Mouse (Mus musculus) neural tube, embryonic 14.5 days (tissue): ENCODE measurements around the gene Smyd3. TPM values are rescaled to one million over a fixed set of nuclear protein-coding genes. Genes with fewer than 3 reads are reported as not detected.

ENCODE experiments used
- ATAC-seq: fragments of 200-750 bp; cut with Nextera tagmentation; 2 replicates; pipeline ENCODE4 v1.8.0; 2017; ENCODE audit warnings: low read depth, mild to moderate bottlenecking, moderate TSS enrichment, moderate library complexity
- H3K27ac ChIP-seq: fragments of 300-500 bp; sonication (generic); 2 replicates; pipeline ENCODE4 v1.5.1; 2014; ENCODE audit warnings: low read depth, mild to moderate bottlenecking, control low read depth, low read length, moderate library complexity, mixed read lengths
- H3K27me3 ChIP-seq: fragments of 300-500 bp; sonication (generic); 2 replicates; pipeline ENCODE4 v1.6.1; 2014; ENCODE audit warnings: low read length; ENCODE audit not compliant: control insufficient read depth, insufficient read depth
- H3K36me3 ChIP-seq: fragments of 300-500 bp; sonication (generic); 2 replicates; pipeline ENCODE4 v1.6.1; 2014; ENCODE audit warnings: low read length, mixed read lengths; ENCODE audit not compliant: control insufficient read depth, insufficient read depth
- H3K4me1 ChIP-seq: fragments of 300-500 bp; sonication (generic); 2 replicates; pipeline ENCODE4 v1.6.1; 2014; ENCODE audit warnings: low read length; ENCODE audit not compliant: control insufficient read depth, insufficient read depth
- H3K4me2 ChIP-seq: fragments of 300-500 bp; sonication (generic); 2 replicates; pipeline ENCODE4 v1.6.1; 2014; ENCODE audit warnings: mild to moderate bottlenecking, low read depth, low read length, control low read depth
- H3K4me3 ChIP-seq: fragments of 300-500 bp; sonication (generic); 2 replicates; pipeline ENCODE4 v1.5.1; 2014; ENCODE audit warnings: low read depth, low read length, control low read depth, mixed read lengths
- H3K9ac ChIP-seq: fragments of 300-500 bp; sonication (generic); replicated peaks from 2 replicates; pipeline ENCODE4 v1.6.1; 2014; ENCODE audit warnings: low read depth, mild to moderate bottlenecking, control low read depth, low read length, mixed read lengths
- H3K9me3 ChIP-seq: fragments of 300-500 bp; sonication (generic); 2 replicates; pipeline ENCODE4 v1.6.1; 2016; ENCODE audit warnings: low read length; ENCODE audit not compliant: control insufficient read depth
- WGBS: fragments of 180-500 bp; shearing (Covaris S2); extraction: QIAGEN DNeasy Blood & Tissue Kit; methylation state at CpG from one replicate; pipeline ENCODE4 v1.1.7; 2014; 5-methylcytosine and 5-hydroxymethylcytosine counted together
- polyA plus RNA-seq: library from polyadenylated mRNA; unstranded; fragments of >200 nt; fragmentation: Nextera tagmentation; extraction: Ambion mirVana; gene quantifications from 2 replicates; pipeline ENCODE4 v1.2.1, GENCODE M21; 2014

Smyd3 gene
- polyA plus RNA-seq, 1 experiment from 2014 or later = 25.6 TPM

DNA sequence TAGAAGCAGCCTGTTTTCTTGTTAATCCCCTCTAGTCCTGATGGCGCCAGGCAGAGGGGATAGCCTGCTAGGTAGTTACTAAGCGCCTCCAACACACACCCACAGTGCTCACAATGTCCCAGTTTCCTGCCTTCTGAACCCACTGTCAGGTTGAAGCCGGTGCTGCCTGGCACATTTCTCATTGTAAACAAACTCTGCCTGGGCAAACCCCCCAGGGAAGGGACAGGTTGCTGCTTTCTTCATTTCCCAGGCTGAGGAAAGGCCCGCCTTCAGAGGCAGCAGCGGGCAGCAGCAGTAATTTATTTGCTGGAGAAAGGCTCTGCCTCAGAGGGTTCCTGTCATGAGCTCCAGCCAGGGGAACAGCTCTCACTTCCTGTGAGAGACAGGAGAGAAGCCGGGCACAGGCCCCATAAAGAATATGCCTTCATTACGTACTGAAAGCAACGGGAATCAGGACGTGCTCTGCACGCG, 256.3 kb downstream of the Smyd3 start:
- peaks cover 9% of the 10 kb centered on the region for H3K4me1 ChIP-seq
- WGBS = 22% methylated on average over 11 of the region's 11 CpGs
- H3K9ac ChIP-seq = peak overlapping the region; percentile 34; the same call in 1 of the 2 replicates

DNA sequence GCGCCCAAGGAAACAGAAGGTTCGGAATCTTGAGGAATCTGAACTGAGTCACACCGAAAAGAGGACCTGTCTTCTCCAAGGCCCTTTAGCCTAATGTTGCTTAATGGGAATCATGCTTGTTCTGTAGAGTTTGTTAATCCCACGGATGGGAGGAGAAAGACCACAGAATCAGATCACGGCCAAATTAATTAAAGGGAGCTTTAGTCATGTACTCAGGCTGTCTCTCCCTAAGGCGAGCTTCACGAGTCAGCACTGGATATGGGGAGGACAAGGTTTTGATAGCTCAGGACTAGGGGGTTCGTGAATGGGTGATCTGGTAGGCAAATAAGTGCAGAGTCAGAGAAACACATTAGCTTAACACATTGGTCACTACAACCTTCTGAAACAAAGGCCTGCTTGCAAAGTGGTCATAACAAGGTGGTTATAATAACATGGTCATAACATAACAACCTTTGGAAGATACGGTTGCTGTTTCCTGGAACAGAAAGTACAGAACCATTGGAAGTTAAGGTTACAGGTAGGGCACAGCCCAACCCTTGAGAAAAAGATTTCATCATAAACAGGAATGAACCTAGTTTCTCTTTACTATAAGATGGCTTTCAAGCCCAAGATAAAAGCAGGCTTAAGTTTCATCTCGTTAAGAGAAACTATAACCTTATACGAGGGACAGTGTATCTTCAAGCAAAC, 261.9 kb downstream of the Smyd3 start:
- no peak overlapping the region for H3K27ac ChIP-seq
- no peak overlapping the region for H3K9ac ChIP-seq
- no peaks in the 10 kb centered on the region for H3K9me3 ChIP-seq
- no peak overlapping the region for H3K4me2 ChIP-seq
- WGBS = 92% methylated on average over 11 of the region's 11 CpGs
- no peak for ATAC-seq
- no peaks in the 10 kb centered on the region for H3K36me3 ChIP-seq
- no peak overlapping the region for H3K4me3 ChIP-seq
- no peaks in the 10 kb centered on the region for H3K4me1 ChIP-seq
- H3K27me3 ChIP-seq = no peaks in the 10 kb centered on the region

More for the DNA sequence above, 256.3 kb downstream of the Smyd3 start:
- no peaks in the 10 kb centered on the region for H3K36me3 ChIP-seq
- no peaks in the 10 kb centered on the region for H3K27me3 ChIP-seq
- H3K4me3 ChIP-seq = no peak overlapping the region
- no peak overlapping the region for H3K4me2 ChIP-seq
- peak; percentile 50; the same call in 1 of the 2 replicates for ATAC-seq
- H3K9me3 ChIP-seq = no peaks in the 10 kb centered on the region
- H3K27ac ChIP-seq = peak overlapping the region; percentile 80

DNA sequence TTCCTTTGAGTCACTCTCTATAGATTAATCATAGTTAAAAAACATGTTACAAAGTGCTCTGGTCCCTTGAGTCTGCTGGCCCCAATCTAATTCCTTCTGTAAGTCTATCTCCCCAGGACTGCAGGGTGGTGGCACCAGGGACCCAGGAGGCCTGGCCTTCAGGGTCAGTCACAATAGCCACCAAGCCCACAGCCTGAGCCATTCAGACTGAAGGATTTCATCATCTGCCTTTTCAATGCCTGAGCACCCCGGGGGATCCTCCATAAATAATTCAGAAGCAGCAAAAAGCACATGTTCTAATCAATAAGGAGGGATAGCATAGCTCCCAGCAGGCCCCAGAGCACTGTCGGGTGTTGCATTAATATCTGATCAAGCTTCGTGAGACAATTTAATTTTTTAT, 263.3 kb downstream of the Smyd3 start:
- Histone ChIP-seq H3K9ac (no peak overlapping the region), H3K27ac (no peak overlapping the region), H3K27me3 (no peaks in the 10 kb centered on the region), H3K4me1 (no peaks in the 10 kb centered on the region), H3K9me3 (no peaks in the 10 kb centered on the region), H3K36me3 (no peaks in the 10 kb centered on the region), H3K4me2 (no peak overlapping the region), H3K4me3 (no peak overlapping the region)
- 17% methylated on average over 3 of the region's 3 CpGs for WGBS
- ATAC-seq = no peak

DNA sequence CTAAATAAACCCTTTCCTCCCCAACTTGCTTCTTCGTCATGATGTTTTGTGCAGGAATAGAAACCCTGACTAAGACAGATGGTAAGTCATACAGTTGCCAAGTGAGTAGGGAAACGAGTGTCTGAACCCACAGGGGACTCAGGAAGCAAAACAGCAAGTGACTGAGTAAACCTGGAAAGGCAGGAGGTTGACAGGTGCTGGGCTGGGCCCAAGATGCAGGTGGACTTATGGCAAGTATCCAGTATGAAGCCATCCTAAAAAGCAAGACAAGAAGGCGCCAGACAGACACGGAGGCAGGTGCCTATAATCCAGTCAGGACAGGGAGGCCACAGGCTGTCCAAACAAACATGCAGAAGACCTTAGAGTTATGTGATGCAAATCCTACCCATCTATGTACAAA, 265.2 kb downstream of the Smyd3 start:
- 66% methylated on average over 4 of the region's 4 CpGs for WGBS
- Histone ChIP-seq H3K4me1 (no peaks in the 10 kb centered on the region), H3K27me3 (no peaks in the 10 kb centered on the region), H3K36me3 (no peaks in the 10 kb centered on the region), H3K4me3 (no peak overlapping the region), H3K9me3 (no peaks in the 10 kb centered on the region), H3K4me2 (no peak overlapping the region), H3K9ac (no peak overlapping the region), H3K27ac (no peak overlapping the region)
- no peak for ATAC-seq

DNA sequence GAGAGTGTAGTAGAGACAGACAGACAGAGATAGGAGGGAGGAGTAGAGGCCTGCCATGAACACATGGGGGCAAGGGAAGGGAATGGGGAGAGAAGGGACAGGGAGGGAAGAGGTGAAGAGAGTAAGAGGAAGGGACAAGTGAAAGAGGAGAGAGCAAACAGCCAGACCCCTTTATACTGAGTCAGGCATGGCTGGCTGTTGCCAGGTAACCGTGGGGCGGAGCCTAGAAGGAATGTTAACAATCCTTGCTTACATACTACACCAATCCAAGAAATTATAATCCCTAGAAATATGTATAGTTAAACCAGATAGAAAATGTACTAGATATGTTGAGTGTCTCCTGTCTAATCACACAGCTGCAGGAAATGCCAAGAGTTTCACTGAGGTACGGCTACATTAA, 267.5 kb downstream of the Smyd3 start:
- no peak for ATAC-seq
- WGBS = 80% methylated on average over 3 of the region's 3 CpGs

DNA sequence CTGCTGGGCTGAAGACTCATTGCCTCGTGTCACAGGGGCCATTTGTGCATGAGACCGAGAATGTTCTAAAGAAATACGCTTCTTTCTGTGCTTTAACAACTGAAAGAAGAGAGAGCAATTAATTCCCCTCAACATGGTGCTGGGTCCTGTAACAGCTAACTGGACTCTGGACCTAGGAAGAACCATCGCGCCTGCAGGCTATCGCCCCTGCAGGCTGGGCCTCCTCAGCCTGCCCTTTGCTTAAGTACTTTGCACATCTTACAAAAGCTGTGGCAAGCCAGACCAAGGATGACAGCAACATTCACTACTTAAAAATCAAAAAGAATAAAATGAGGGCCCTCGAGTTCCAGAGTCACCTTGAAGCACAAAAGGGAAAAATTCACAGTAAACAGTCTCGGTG, 274.3 kb downstream of the Smyd3 start:
- H3K4me3 ChIP-seq = no peak overlapping the region
- H3K9me3 ChIP-seq = no peaks in the 10 kb centered on the region
- ATAC-seq = no peak
- no peak overlapping the region for H3K9ac ChIP-seq
- H3K27ac ChIP-seq = no peak overlapping the region
- 76% methylated on average over 8 of the region's 8 CpGs for WGBS
- no peaks in the 10 kb centered on the region for H3K27me3 ChIP-seq
- H3K4me1 ChIP-seq = no peaks in the 10 kb centered on the region
- no peaks in the 10 kb centered on the region for H3K36me3 ChIP-seq
- no peak overlapping the region for H3K4me2 ChIP-seq

More for the DNA sequence above, 267.5 kb downstream of the Smyd3 start:
- H3K4me3 ChIP-seq = no peak overlapping the region
- H3K4me2 ChIP-seq = no peak overlapping the region
- H3K9ac ChIP-seq = no peak overlapping the region
- H3K36me3 ChIP-seq = no peaks in the 10 kb centered on the region
- H3K27ac ChIP-seq = no peak overlapping the region
- H3K4me1 ChIP-seq = no peaks in the 10 kb centered on the region
- H3K27me3 ChIP-seq = no peaks in the 10 kb centered on the region
- H3K9me3 ChIP-seq = no peaks in the 10 kb centered on the region

DNA sequence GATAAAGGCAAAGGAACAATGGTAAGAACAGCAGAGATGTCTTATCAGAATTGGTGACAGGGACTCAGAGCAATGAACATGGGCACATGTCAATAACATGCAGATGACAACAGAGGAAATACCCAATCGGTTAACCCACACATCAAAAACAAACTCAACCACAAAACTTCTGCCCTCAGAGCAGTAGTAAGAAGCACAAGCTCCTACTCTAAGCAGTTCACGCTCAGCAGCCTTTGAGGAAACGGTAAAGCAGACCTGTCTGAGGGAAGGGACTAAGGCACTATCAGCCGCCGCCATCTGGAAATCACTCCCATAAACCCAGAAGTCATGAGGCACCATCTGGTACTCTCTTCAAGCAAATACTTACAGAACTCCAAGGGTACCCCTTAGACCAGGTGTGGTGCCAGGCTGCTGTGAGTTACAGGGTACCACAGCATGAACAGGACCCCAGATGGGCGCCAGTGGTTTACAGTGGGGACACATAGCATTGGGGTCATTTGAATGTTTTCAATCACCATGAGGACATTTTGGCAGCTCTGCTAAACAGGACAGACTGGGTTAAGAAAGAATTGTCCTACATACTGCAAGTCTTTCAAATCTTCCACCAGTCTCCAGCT, 277.1 kb downstream of the Smyd3 start:
- no peaks in the 10 kb centered on the region for H3K9me3 ChIP-seq

DNA sequence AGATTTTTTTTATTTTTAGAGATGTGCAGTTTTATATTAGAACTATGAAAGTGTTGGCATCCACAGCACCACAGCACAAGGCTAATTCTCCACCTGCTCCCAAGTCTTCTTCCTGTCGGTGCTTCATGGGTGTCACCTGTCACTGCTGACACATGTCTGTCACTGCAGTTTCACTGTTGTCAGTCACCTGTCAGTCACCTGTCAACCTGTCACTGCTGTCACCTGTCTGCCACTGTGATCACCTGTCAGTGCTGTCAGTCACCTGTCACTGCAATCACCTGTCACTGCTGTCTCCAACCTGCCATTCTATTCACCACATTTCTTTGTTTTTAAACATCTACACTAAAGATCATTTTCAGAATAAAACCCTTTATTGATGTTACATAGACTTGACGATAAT, 279.2 kb downstream of the Smyd3 start:
- H3K9ac ChIP-seq = no peak overlapping the region
- H3K4me3 ChIP-seq = no peak overlapping the region
- no peaks in the 10 kb centered on the region for H3K27me3 ChIP-seq
- no peaks in the 10 kb centered on the region for H3K36me3 ChIP-seq
- ATAC-seq = no peak
- H3K4me1 ChIP-seq = no peaks in the 10 kb centered on the region
- no peak overlapping the region for H3K27ac ChIP-seq
- 85% methylated on average over 2 of the region's 2 CpGs for WGBS
- no peak overlapping the region for H3K4me2 ChIP-seq
- no peaks in the 10 kb centered on the region for H3K9me3 ChIP-seq

More for the DNA sequence above, 277.1 kb downstream of the Smyd3 start:
- H3K4me3 ChIP-seq = no peak overlapping the region
- H3K36me3 ChIP-seq = no peaks in the 10 kb centered on the region
- 71% methylated on average over 6 of the region's 6 CpGs for WGBS
- no peak overlapping the region for H3K4me2 ChIP-seq
- H3K27me3 ChIP-seq = no peaks in the 10 kb centered on the region
- no peak overlapping the region for H3K27ac ChIP-seq
- no peak for ATAC-seq
- no peak overlapping the region for H3K9ac ChIP-seq
- no peaks in the 10 kb centered on the region for H3K4me1 ChIP-seq

DNA sequence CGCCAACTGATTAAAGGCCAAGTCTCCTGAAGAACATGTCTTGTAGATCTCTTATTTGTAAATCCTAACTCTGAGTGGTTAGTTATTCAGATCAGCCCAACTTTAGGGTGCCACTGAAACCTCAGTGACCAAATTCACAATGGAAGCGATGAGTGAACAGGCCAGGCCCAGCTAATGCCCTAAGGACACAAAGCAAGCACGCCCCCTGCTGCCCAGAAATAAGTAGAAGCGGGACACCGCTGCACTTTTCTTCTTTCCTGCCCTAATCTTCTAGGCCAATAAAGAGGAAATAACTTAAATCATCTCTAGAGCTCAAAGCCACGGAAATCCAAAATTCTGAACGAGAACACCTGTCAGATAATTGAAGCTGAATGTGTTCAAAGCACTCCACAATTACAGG, 279.9 kb downstream of the Smyd3 start:
- Histone ChIP-seq H3K36me3 (no peaks in the 10 kb centered on the region), H3K27me3 (no peaks in the 10 kb centered on the region), H3K9ac (no peak overlapping the region), H3K4me3 (no peak overlapping the region), H3K9me3 (no peaks in the 10 kb centered on the region), H3K27ac (no peak overlapping the region), H3K4me1 (no peaks in the 10 kb centered on the region), H3K4me2 (no peak overlapping the region)
- WGBS = 34% methylated on average over 7 of the region's 7 CpGs
- no peak for ATAC-seq
